Mouse (Mus musculus): Measurements from ENCODE around the gene Man2c1. TPM values are rescaled to one million over a fixed set of nuclear protein-coding genes. Genes with fewer than 3 reads are reported as not detected.

The Man2c1 gene
- polyA plus RNA-seq (2015; fragmentation: Nextera tagmentation; extraction: Ambion mirVana) = 66.4 and 95.4 TPM in 2 replicates

- H3K36me3 ChIP-seq (ENCODE audit: control insufficient read depth, insufficient read depth) = peaks cover 10% of the 10 kb centered on the region
- H3K9me3 ChIP-seq (ENCODE audit: control insufficient read depth, low read length) = no peaks in the 10 kb centered on the region
- H3K4me2 ChIP-seq (ENCODE audit: low read length) = peak within 1 kb of the TSS; percentile 58
- no peaks in the 10 kb centered on the region for H3K27me3 ChIP-seq (replicated peaks; ENCODE audit: control insufficient read depth, insufficient read depth, low read length)
- peak within 1 kb of the TSS; percentile 77 for H3K4me3 ChIP-seq (replicated peaks; ENCODE audit: low read length)
- WGBS = under 1% methylated on average over 58 of the region's 58 CpGs
- peak; percentile 91 for ATAC-seq
- H3K9ac ChIP-seq (replicated peaks; ENCODE audit: low read depth, low read length) = peak within 1 kb of the TSS; percentile 72
- H3K27ac ChIP-seq (ENCODE audit: low read length) = peak within 1 kb of the TSS; percentile 95
- peaks cover 13% of the 10 kb centered on the region for H3K4me1 ChIP-seq (replicated peaks; ENCODE audit: control insufficient read depth, insufficient read depth, low read length)
Observed at GRCm38 (mm10) chr9:57130577-57131433, at the start of gene Man2c1. Gene Man2c1 (plus strand): TSS chr9:57130690.

DNA sequence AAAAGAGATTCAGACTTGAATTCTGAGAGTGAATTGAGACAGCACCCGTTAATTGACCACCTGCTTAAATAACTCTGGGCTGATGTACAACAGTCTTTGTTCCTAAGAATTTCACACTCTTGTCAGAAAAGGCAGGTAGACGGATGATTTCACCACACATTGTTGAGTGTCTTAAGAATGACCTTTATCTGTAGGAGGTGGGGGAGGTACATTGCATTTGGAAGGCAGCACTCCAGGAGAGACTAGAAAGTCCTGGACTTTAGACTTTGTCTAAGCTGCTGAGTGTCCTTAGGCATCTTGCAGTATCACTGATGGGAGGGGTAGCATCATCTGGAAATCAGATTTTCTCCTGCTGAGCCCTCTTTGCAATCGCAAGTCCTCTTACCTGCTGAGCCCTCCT lies 48.3 kb upstream of the Man2c1 start:
- Histone ChIP-seq H3K9me3 (ENCODE audit: control insufficient read depth, low read length) (no peaks in the 10 kb centered on the region), H3K4me2 (ENCODE audit: low read length) (no peak overlapping the region), H3K36me3 (ENCODE audit: control insufficient read depth, insufficient read depth) (peaks cover 3% of the 10 kb centered on the region), H3K4me1 (replicated peaks; ENCODE audit: control insufficient read depth, insufficient read depth, low read length) (peaks cover 6% of the 10 kb centered on the region; the same call in 1 of the 2 replicates), H3K27me3 (replicated peaks; ENCODE audit: control insufficient read depth, insufficient read depth, low read length) (no peaks in the 10 kb centered on the region), H3K27ac (ENCODE audit: low read length) (no peak overlapping the region), H3K9ac (replicated peaks; ENCODE audit: low read depth, low read length) (no peak overlapping the region), H3K4me3 (replicated peaks; ENCODE audit: low read length) (no peak overlapping the region)
- ATAC-seq = no peak
- WGBS = 80% methylated on average over 3 of the region's 3 CpGs

- H3K9me3 ChIP-seq (ENCODE audit: control insufficient read depth, low read length) = no peaks in the 10 kb centered on the region
- WGBS = 89% methylated on average over 13 of the region's 13 CpGs
- H3K4me1 ChIP-seq (replicated peaks; ENCODE audit: control insufficient read depth, insufficient read depth, low read length) = no peaks in the 10 kb centered on the region
- H3K9ac ChIP-seq (replicated peaks; ENCODE audit: low read depth, low read length) = no peak overlapping the region
- H3K27ac ChIP-seq (ENCODE audit: low read length) = no peak overlapping the region
- H3K4me3 ChIP-seq (replicated peaks; ENCODE audit: low read length) = no peak overlapping the region
- ATAC-seq = no peak
- no peak overlapping the region for H3K4me2 ChIP-seq (ENCODE audit: low read length)
- peaks cover 38% of the 10 kb centered on the region for H3K36me3 ChIP-seq (ENCODE audit: control insufficient read depth, insufficient read depth)
- H3K27me3 ChIP-seq (replicated peaks; ENCODE audit: control insufficient read depth, insufficient read depth, low read length) = no peaks in the 10 kb centered on the region
Observed at GRCm38 (mm10) chr9:57117261-57117755, 13.2 kb upstream of the Man2c1 start.

- no peak overlapping the region for H3K9ac ChIP-seq (replicated peaks; ENCODE audit: low read depth, low read length)
- no peak overlapping the region; the same call in 1 of the 2 replicates for H3K4me3 ChIP-seq (replicated peaks; ENCODE audit: low read length)
- H3K4me2 ChIP-seq (ENCODE audit: low read length) = peak overlapping the region; percentile 58
- H3K9me3 ChIP-seq (ENCODE audit: control insufficient read depth, low read length) = no peaks in the 10 kb centered on the region
- H3K27ac ChIP-seq (ENCODE audit: low read length) = no peak overlapping the region
- H3K27me3 ChIP-seq (replicated peaks; ENCODE audit: control insufficient read depth, insufficient read depth, low read length) = no peaks in the 10 kb centered on the region
- peaks cover 7% of the 10 kb centered on the region for H3K36me3 ChIP-seq (ENCODE audit: control insufficient read depth, insufficient read depth)
- no peak for ATAC-seq
- H3K4me1 ChIP-seq (replicated peaks; ENCODE audit: control insufficient read depth, insufficient read depth, low read length) = peaks cover 13% of the 10 kb centered on the region
Observed at GRCm38 (mm10) chr9:57129641-57130040, 849 bp upstream of the Man2c1 start.

DNA sequence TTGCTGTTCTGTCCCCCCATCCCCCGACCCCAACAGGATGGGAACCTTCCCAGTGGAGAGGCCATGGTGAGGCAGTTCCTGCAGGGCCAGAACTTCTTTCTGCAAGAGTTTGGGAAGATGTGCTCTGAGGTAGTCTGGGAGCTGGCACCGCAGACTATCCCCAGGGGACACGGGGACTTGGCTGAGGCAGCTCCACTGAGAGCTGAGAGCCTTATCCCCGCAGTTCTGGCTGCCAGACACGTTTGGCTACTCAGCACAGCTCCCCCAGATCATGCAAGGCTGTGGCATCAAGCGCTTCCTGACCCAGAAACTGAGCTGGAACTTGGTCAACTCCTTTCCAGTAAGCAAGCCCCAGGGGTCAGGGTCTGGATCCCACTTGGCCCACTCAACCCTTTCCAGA lies 6.8 kb downstream of the Man2c1 start:
- Histone ChIP-seq H3K36me3 (ENCODE audit: control insufficient read depth, insufficient read depth) (peaks cover 30% of the 10 kb centered on the region), H3K9me3 (ENCODE audit: control insufficient read depth, low read length) (no peaks in the 10 kb centered on the region), H3K27ac (ENCODE audit: low read length) (no peak overlapping the region), H3K4me3 (replicated peaks; ENCODE audit: low read length) (no peak overlapping the region), H3K27me3 (replicated peaks; ENCODE audit: control insufficient read depth, insufficient read depth, low read length) (no peaks in the 10 kb centered on the region), H3K4me1 (replicated peaks; ENCODE audit: control insufficient read depth, insufficient read depth, low read length) (no peaks in the 10 kb centered on the region), H3K4me2 (ENCODE audit: low read length) (no peak overlapping the region), H3K9ac (replicated peaks; ENCODE audit: low read depth, low read length) (no peak overlapping the region)
- 85% methylated on average over 6 of the region's 6 CpGs for WGBS
- ATAC-seq = no peak

DNA sequence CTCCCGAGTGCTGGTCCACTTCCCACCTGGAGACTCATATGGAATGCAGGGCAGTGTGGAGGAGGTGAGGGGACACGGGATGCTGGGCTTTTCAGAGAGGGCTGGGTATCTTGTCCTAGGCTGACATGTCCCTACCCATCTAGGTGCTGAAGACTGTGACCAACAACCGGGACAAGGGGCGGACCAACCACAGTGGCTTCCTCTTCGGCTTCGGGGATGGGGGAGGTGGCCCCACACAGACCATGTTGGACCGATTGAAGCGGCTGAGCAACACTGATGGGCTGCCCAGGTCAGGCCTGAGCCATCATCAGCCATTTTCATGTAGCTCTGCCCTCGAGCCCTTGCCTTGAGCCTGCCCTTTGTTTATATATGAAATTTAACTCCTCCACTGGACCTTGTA lies 7.3 kb downstream of the Man2c1 start:
- H3K27ac ChIP-seq (ENCODE audit: low read length) = no peak overlapping the region
- no peak overlapping the region for H3K4me2 ChIP-seq (ENCODE audit: low read length)
- H3K4me3 ChIP-seq (replicated peaks; ENCODE audit: low read length) = no peak overlapping the region
- H3K36me3 ChIP-seq (ENCODE audit: control insufficient read depth, insufficient read depth) = peaks cover 30% of the 10 kb centered on the region
- 95% methylated on average over 9 of the region's 9 CpGs for WGBS
- no peak for ATAC-seq
- no peaks in the 10 kb centered on the region for H3K4me1 ChIP-seq (replicated peaks; ENCODE audit: control insufficient read depth, insufficient read depth, low read length)
- no peaks in the 10 kb centered on the region for H3K9me3 ChIP-seq (ENCODE audit: control insufficient read depth, low read length)
- no peaks in the 10 kb centered on the region for H3K27me3 ChIP-seq (replicated peaks; ENCODE audit: control insufficient read depth, insufficient read depth, low read length)
- H3K9ac ChIP-seq (replicated peaks; ENCODE audit: low read depth, low read length) = no peak overlapping the region

DNA sequence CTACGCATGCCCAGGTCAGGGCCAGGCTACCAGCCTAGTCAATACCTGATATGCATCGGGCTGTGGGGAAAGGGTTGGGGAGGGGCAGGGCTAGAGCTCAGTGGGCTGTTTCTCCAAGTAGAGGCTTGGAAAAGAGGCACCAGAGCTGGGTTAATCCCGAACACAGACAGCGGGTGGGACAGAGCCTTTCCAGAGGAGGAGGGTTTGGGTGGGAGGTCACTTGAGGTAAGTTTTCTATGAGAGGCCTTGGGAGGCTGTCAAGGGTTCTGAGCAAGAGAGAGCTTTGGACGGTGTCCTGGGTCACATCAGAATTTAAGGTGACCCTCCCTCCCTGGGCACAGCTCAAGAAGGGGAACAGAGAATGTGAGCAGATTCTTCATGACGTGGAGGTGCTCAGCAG lies 8.0 kb downstream of the Man2c1 start:
- no peaks in the 10 kb centered on the region for H3K27me3 ChIP-seq (replicated peaks; ENCODE audit: control insufficient read depth, insufficient read depth, low read length)
- no peak overlapping the region for H3K9ac ChIP-seq (replicated peaks; ENCODE audit: low read depth, low read length)
- WGBS = 91% methylated on average over 6 of the region's 6 CpGs
- H3K9me3 ChIP-seq (ENCODE audit: control insufficient read depth, low read length) = no peaks in the 10 kb centered on the region
- no peak overlapping the region for H3K27ac ChIP-seq (ENCODE audit: low read length)
- H3K36me3 ChIP-seq (ENCODE audit: control insufficient read depth, insufficient read depth) = peaks cover 30% of the 10 kb centered on the region
- H3K4me3 ChIP-seq (replicated peaks; ENCODE audit: low read length) = no peak overlapping the region
- H3K4me1 ChIP-seq (replicated peaks; ENCODE audit: control insufficient read depth, insufficient read depth, low read length) = no peaks in the 10 kb centered on the region
- no peak overlapping the region for H3K4me2 ChIP-seq (ENCODE audit: low read length)
- no peak for ATAC-seq

DNA sequence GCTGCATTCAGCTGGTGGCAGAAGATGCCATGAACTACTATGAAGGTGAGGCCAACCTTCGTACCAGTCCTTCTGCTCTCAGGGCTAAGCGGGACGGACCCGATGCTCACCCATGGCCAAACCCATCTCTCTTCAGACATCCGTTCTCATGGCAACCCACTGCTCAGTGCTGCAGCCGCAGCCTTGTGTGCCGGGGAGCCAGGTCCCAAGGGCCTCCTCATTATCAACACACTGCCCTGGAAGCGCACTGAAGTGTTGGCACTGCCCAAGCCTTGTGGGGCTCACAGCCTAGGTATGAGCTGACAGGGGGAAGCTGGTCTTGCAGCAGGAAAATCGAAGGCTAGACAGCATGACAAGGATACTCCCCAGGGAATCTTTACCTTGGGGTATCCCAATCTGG lies 8.6 kb downstream of the Man2c1 start:
- Histone ChIP-seq H3K9me3 (ENCODE audit: control insufficient read depth, low read length) (no peaks in the 10 kb centered on the region), H3K4me2 (ENCODE audit: low read length) (no peak overlapping the region), H3K4me3 (replicated peaks; ENCODE audit: low read length) (no peak overlapping the region), H3K9ac (replicated peaks; ENCODE audit: low read depth, low read length) (no peak overlapping the region), H3K36me3 (ENCODE audit: control insufficient read depth, insufficient read depth) (peaks cover 30% of the 10 kb centered on the region), H3K27ac (ENCODE audit: low read length) (no peak overlapping the region), H3K27me3 (replicated peaks; ENCODE audit: control insufficient read depth, insufficient read depth, low read length) (no peaks in the 10 kb centered on the region), H3K4me1 (replicated peaks; ENCODE audit: control insufficient read depth, insufficient read depth, low read length) (no peaks in the 10 kb centered on the region)
- WGBS = 90% methylated on average over 9 of the region's 9 CpGs
- no peak for ATAC-seq

GRCm38 (mm10) chr9:57139571-57139970 lies 9.1 kb downstream of the Man2c1 start:
- no peaks in the 10 kb centered on the region for H3K27me3 ChIP-seq (replicated peaks; ENCODE audit: control insufficient read depth, insufficient read depth, low read length)
- no peak overlapping the region for H3K4me2 ChIP-seq (ENCODE audit: low read length)
- WGBS = 73% methylated on average over 4 of the region's 5 CpGs
- H3K4me1 ChIP-seq (replicated peaks; ENCODE audit: control insufficient read depth, insufficient read depth, low read length) = no peaks in the 10 kb centered on the region
- no peak overlapping the region for H3K4me3 ChIP-seq (replicated peaks; ENCODE audit: low read length)
- ATAC-seq = no peak
- no peaks in the 10 kb centered on the region for H3K9me3 ChIP-seq (ENCODE audit: control insufficient read depth, low read length)
- no peak overlapping the region for H3K9ac ChIP-seq (replicated peaks; ENCODE audit: low read depth, low read length)
- H3K27ac ChIP-seq (ENCODE audit: low read length) = no peak overlapping the region
- peaks cover 30% of the 10 kb centered on the region for H3K36me3 ChIP-seq (ENCODE audit: control insufficient read depth, insufficient read depth)

All from forebrain, embryonic 16.5 days (tissue).